Mouse (Mus musculus): Measurements from ENCODE around the gene Guk1. TPM values are rescaled to one million over a fixed set of nuclear protein-coding genes. Genes with fewer than 3 reads are reported as not detected.

Guk1 gene
- total RNA-seq (2021), result 10 to 100 TPM; 17.1 to 20.2 TPM
- long read RNA-seq, experiment 1, transcript Guk1-204 (8 exons, 1,078 nt), result major isoform, 20 of 30 reads
- long read RNA-seq, experiment 1, partial matches to known transcripts, result 0 of 30 reads
- long read RNA-seq, experiment 1, other reads (novel, unspliced or antisense), result 9 of 30 reads
- long read RNA-seq, experiment 2, transcript Guk1-204 (8 exons, 1,078 nt), result major isoform, 20 of 25 reads
- long read RNA-seq, experiment 2, partial matches to known transcripts, result 1 of 25 reads
- long read RNA-seq, experiment 2, other reads (novel, unspliced or antisense), result 4 of 25 reads

DNA sequence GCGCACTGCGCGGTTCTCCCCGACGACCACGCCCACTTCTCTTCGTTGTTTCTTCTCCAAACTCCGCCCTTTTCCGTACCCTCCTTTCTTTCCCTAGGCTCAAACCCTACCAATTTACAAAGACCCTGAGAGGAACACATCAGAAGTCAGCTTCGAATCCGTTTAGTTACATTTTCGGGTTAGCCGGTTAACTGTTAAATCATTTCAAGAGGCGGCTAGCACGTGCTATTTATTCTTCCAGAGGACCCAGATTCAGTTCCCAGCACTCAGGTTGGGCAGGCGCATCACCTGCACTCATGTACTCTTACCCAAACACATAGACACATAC lies at the start of gene Guk1:
TSS of gene Guk1 (minus strand) at position 154 of the 328 bp plus-strand sequence.
- intact Hi-C loops (cut with DNase I; ENCODE audit: low total_unique reads), result no loop called here
- DNase-seq, result no peak

- intact Hi-C loops (cut with DNase I; ENCODE audit: low total_unique reads), result loop anchor here (2.0 to 10.0 kb wide), 2 partner anchors 51 to 245 kb away; partner anchors contain the start of gene Wnt3a
- no peak for DNase-seq
Measured at GRCm38 (mm10) chr11:59239796-59240195, 47.8 kb upstream of the Guk1 start.

- DNase-seq, result no peak
- intact Hi-C loops (cut with DNase I; ENCODE audit: low total_unique reads), result loop anchor here (10.0 kb wide), 1 partner anchor 245 kb away; no protein-coding TSS in a partner anchor
Measured at GRCm38 (mm10) chr11:59239428-59239785, 47.4 kb upstream of the Guk1 start.

DNA sequence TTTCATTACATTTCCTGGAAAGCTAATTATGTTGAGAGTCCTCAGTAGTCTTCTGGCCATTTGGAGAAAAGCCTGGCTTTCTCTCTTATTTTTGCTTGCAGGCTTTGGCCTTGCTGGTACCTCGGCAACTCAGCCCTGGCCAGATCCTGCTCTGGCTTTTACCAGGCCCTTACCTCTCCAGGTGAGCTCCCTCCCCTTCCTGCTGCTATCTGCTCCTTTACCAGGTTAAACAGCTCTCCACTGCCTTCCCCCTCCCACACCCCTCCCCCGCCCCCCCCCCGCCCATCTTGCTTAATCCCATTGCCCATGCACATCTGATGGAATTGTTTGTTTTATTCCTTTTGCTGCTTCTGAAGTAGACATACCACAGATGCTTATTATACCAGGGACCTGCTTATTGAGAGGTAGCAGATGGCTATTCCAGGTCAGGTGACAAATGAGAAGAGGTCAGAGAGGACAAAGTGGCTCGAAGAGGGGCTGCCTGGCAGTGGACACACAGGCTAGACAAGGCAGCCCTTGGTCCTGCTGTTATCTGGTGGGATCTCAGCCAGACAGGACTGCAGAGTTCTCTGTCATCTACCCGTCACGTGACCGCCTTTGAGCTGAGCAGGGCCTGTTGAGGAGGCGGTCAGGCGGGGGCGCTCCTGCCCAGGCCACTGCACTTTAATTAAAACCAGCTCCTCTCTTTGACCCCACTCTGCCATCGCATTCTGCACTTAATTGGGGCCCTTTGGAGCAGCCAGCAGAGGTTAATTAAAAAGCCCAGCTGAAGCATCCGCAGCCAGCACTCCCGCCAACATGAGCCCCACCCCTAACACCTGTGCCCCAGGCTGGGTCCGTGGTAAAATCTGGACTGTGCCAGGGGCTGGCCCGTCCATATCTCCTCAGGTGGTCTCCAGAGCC lies 46.8 kb upstream of the Guk1 start:
- DNase-seq, result peak; percentile 53
- intact Hi-C loops (cut with DNase I; ENCODE audit: low total_unique reads), result loop anchor here (10.0 kb wide), 1 partner anchor 246 kb away; no protein-coding TSS in a partner anchor

DNA sequence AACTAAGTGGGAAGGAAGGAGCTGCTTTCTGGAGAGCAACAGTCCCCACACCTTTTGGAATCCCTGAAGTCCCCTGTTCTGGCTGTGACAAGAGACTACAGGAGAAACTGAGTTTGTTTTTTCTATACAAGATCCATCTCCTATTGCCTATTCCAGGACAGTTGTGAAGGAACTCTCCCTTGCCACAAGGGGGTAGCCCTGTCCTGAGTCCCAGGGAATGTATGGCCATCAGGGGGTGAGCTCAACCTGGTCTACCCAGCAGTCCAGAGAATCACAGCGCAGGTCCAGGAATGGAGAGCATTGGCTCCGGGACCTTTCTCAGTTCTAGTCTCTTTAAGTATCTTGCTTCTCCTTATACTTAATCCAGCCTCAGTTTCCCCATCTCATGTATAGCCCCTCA lies 40.8 kb upstream of the Guk1 start:
- intact Hi-C loops (cut with DNase I; ENCODE audit: low total_unique reads), result loop anchor here (10.0 kb wide), 1 partner anchor 252 kb away; no protein-coding TSS in a partner anchor

DNA sequence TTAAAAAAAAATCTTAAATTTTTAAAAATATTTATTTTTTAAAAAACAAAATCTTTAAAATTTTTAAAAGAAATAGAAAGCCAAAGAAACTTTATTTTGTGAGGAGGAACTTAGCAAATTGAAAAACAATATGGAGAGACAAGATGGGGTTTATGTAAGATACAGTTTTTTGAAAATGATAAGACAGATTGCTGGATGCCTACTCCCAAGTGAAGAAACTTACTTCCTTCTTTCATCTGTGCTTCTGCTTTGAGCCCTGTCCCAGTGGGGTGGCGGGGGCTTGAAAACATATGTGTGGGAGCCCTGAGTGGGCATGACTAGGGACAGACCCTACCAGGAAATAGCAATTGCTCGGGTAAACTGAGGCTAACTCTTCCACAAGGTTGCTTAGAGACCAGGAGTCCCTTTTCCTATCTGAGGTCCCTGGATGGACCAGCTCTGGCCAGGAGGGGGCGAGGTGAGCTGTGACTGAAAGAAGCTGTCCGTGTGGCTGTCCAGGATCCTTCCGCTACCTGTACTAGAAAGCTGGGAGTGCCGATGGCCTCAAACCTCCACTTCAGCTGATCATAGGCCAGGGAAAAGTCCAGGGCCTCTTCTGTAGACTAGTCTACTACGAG lies 38.2 kb upstream of the Guk1 start:
- peak; percentile 56 for DNase-seq

More for the DNA sequence above, 40.8 kb upstream of the Guk1 start:
- DNase-seq, result no peak

DNA sequence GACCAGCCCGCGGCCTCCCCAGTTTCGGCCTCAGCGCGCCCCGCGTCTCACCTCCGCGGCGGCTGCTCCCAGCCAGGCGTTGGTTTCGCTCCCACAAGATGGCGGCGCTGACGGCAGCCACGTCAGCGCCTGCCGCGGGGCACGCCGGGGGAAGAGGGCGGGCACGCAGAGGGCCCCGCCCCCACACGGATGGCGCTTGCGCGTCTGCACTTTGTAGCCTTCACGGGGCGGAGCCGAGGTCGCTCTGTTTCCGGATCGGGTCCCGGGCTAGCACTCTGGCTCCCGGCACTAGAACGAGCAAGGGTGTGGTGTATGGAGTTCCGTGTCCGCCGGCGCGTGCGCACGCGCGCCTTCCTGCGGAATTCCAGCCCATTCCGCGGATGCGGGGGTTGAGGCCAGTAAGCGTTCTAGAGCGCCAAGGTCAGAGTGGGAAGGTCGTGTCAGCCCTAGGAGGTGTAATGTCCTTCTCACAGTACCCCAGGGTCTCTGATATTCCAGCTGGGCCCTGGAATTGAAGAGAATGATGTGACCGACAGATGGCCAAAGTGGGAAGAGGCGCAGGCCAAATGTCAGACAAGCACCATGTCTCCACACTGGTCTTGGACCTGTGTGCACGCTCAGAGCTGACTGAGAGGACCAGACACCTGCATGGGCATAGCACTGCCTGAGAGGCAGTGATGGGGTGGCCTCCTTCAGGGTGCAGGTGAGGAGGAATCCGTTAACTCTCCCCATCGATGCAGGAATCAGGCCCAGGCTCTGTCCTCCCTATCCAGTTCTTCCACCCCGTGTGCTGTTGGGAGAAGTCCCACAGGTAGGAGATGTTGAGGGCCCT lies 36.3 kb upstream of the Guk1 start, which contains the start of gene Arf1:
TSS of gene Arf1 (minus strand) at position 149 of the 832 bp plus-strand sequence.
- peak; percentile 96 for DNase-seq
- intact Hi-C loops (cut with DNase I; ENCODE audit: low total_unique reads), result no loop called here

More for the DNA sequence above, 38.2 kb upstream of the Guk1 start:
- intact Hi-C loops (cut with DNase I; ENCODE audit: low total_unique reads), result loop anchor here (2.0 to 10.0 kb wide), 2 partner anchors 69 to 255 kb away; no protein-coding TSS in a partner anchor

- no peak for DNase-seq
- intact Hi-C loops (cut with DNase I; ENCODE audit: low total_unique reads), result no loop called here
Measured at GRCm38 (mm10) chr11:59227604-59228121, 35.7 kb upstream of the Guk1 start.

DNA sequence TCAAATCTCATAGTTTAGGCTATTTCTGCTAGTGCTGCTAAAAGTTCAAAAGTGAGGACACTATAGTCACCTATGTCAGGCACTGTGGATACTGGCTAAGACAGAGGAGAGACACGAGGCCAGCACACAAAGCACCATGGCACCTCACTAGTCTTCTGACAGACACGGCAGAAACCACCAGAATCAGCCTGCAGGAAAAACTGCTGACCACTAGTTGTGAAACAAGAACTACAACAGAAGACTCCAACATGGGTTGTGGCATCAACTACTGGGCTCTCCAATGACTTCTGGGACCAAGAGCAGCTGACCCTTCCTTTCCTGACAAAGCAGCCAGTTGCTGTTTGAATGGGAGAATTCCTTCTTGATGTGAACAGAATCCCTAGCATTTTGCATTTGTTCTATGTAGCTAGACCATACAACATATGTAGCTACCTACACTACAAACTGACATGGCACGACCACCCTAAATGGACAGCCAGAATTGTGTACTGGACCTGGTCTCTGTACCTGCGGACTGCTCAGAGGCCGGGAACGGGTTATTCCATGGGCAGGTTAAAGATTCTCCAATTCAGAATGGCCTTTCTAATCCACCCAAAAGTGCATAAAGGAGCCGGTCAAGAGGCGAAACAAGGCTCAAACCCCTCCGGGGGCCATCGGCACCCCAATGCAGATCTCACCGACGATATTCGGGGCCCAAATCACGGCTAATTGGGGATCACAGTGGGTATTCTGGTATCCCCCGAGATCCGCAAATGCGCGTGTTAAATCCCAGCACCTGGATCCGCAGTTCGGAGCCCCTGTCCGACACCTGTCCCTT lies 35.0 kb upstream of the Guk1 start:
- intact Hi-C loops (cut with DNase I; ENCODE audit: low total_unique reads), result no loop called here
- no peak for DNase-seq

- DNase-seq, result no peak
- intact Hi-C loops (cut with DNase I; ENCODE audit: low total_unique reads), result no loop called here
Measured at GRCm38 (mm10) chr11:59226251-59226650, 34.2 kb upstream of the Guk1 start.

GRCm38 (mm10) chr11:59225167-59225566 lies 33.2 kb upstream of the Guk1 start:
- intact Hi-C loops (cut with DNase I; ENCODE audit: low total_unique reads), result no loop called here
- DNase-seq, result no peak

GRCm38 (mm10) chr11:59224470-59224869 lies 32.5 kb upstream of the Guk1 start:
- intact Hi-C loops (cut with DNase I; ENCODE audit: low total_unique reads), result no loop called here
- no peak for DNase-seq

DNA sequence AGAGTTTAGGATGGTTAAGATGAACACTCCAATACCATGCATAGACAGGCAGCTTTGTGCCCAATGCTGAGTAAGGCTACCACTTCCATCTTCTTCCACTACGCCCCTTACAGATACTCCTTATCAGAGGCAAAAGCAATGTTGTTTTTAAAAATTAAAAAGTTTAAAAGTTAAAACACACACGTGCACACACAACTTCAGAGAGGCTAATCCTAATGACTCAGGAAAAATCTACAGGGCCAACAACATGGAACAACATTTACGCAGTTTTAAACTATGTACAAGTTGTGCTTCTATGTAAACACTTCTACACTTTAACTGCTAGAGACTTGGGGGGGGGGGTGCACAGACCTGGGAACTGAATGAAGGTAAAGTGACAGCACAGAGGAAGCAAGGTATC lies 32.0 kb upstream of the Guk1 start:
- DNase-seq, result no peak
- intact Hi-C loops (cut with DNase I; ENCODE audit: low total_unique reads), result no loop called here

GRCm38 (mm10) chr11:59222306-59222705 lies 30.3 kb upstream of the Guk1 start:
- DNase-seq, result no peak
- intact Hi-C loops (cut with DNase I; ENCODE audit: low total_unique reads), result no loop called here

DNA sequence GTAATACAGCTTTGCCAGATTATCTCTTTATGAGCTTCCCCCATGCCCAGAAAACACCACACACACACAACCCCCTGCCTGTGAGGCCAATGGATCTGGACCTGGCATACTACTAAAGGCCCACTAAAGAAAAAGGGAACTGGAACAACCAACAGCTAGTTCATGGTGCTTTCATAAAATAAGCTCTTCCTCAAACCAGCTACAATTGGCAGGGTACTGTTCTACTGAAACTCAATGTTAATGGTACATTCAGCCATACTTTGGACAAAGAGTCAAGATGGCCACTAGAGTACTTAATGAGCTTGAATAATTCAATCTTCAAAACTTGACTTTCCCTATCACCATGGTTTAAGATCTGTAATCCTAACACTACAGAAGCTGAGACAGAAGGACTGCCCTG lies 29.6 kb upstream of the Guk1 start:
- DNase-seq, result no peak
- intact Hi-C loops (cut with DNase I; ENCODE audit: low total_unique reads), result no loop called here

DNA sequence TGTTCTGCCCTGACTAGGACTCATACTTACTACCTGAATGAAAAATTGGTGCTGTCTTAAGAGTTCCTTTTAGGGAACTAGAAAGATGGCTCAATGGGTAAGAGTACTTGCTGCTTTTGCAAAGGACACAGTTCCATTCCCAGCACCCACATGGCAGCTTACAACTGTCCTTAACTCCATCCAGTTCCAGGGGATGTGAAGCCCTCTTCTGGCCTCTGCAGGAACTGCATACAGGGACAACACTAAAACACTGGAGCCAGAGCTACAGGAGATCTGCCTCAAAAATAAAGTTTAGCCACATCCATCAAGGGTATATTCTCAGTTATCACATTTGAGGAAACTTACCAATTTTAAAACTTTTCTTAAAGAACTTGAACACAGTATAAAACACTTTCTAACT lies 27.1 kb upstream of the Guk1 start:
- DNase-seq, result no peak

DNA sequence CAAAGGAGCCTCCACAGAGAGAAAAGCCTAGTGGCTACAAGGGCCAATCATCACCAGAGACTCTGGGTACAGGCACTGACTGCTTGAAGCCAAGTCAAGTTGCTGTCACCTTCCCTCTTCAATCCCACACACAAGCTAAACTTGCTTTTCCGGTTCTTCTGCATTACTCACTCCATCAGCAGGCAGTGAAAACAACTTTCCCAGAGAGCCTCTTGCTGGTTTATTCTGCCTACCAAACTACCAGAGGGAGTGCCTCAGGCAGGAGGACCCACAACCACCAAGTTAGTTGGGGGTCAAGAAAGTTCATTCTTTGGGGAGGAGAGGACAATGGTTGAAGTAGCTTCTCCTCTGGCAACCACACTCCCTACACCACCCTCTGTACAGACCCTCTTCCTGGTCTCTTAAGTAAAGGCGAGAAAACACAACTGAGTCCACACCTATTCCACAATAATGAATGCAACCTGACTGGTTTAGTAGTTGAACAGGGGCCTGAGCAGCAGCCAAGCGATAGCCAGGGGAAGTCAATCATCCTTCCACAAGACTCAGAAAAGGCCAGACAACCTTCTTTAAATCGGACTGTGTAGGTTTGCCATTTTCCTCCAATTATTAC lies 26.5 kb upstream of the Guk1 start:
- intact Hi-C loops (cut with DNase I; ENCODE audit: low total_unique reads), result no loop called here
- DNase-seq, result no peak

More for the DNA sequence above, 27.1 kb upstream of the Guk1 start:
- intact Hi-C loops (cut with DNase I; ENCODE audit: low total_unique reads), result no loop called here

DNA sequence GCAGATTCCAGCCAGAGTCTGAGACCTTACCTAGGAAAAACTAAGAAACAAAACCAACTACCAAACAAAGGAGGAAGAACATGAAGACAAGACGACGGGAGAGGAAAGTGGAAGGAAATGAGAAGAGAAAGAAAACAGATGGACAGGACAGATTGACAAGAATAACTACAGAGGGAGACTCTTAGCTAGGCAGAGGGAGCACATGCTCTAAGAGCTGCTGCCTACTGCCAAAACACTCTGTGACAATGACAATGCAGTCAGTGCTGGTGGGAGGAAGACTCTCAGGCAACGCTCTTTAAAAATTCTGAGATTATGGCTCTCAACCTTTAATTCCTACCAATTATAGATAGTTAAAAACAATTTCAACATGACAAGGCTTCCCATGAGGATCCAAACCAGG lies 24.9 kb upstream of the Guk1 start:
- DNase-seq, result no peak
- intact Hi-C loops (cut with DNase I; ENCODE audit: low total_unique reads), result no loop called here

Measured in gastrocnemius, postnatal 14 days (tissue).